Mouse (Mus musculus): ENCODE results near the gene Gsap. TPM values are rescaled to one million over a fixed set of nuclear protein-coding genes. Genes with fewer than 3 reads are reported as not detected.
"Not testable (repeated sequence)": the region's sequence is repeated elsewhere in the genome, so short reads cannot be mapped to it uniquely, and the experiment has no call there.

Gsap gene
- polyA plus RNA-seq, 1 experiment from 2014 or later, result 3.8 TPM

DNA sequence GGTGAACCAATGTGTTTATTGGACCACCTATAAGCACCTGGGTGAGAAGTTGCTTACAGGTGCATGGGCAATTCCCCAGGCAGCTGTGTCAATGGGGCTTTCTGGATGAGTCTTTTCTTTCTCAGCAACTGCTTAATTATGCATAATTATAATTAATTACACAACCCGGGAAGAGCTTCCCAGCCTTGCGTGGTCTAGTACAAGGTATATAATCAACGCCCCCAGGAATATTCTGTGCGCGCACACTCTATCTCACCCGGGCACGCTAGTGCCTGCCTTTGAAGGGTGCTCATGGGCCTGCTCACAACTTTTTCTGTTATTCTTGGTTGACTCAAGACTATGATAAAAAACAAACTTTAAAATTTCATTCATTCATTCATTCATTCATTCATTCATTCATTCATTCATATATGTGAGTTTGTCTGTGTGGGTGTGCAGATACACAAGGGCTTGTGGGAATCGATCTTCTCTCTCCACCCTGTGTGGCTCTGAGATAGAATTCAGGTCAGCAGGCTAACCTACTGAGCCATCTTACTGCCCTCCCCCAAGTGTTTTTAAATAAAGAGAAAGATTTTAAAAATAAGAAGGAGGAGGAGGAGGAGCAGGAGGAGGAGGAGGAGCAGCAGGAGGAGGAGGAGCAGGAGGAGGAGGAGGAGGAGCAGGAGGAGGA lies 78.4 kb downstream of the Gsap start:
- WGBS, result 86% methylated on average over 8 of the region's 8 CpGs
- Histone ChIP-seq H3K36me3 (no peaks in the 10 kb centered on the region), H3K4me2 (replicated peaks) (no peak overlapping the region), H3K27ac (no peak overlapping the region), H3K9me3 (no peaks in the 10 kb centered on the region), H3K27me3 (no peaks in the 10 kb centered on the region), H3K4me3 (no peak overlapping the region), H3K9ac (no peak overlapping the region), H3K4me1 (peaks cover 27% of the 10 kb centered on the region)
- ATAC-seq (ENCODE audit: low FRiP score, low read depth), result no peak

DNA sequence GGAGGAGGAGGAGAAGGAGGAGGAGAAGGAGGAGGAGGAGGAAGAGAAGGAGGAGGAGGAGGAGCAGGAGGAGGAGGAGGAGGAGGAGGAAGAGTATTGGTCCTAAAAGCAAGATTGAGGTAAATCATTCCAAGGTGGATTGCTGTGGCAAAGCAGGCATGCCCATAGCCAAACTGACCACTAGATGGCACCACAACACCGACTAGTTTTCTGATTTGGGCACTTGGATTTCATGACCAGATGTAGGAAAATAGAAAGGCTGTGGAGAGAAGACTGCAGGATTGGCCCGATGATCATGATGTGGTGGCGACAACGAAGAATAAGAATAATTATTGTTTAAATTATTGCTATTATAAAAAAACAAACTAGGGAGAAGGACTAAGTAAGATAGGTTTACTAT lies 79.0 kb downstream of the Gsap start:
- no peak for ATAC-seq (ENCODE audit: low FRiP score, low read depth)
- 23% methylated on average over 4 of the region's 4 CpGs for WGBS
- H3K27ac ChIP-seq, result no peak overlapping the region
- H3K36me3 ChIP-seq, result no peaks in the 10 kb centered on the region
- no peaks in the 10 kb centered on the region for H3K9me3 ChIP-seq
- H3K4me3 ChIP-seq, result no peak overlapping the region
- H3K27me3 ChIP-seq, result no peaks in the 10 kb centered on the region
- no peak overlapping the region for H3K4me2 ChIP-seq (replicated peaks)
- no peak overlapping the region for H3K9ac ChIP-seq
- peaks cover 27% of the 10 kb centered on the region for H3K4me1 ChIP-seq

DNA sequence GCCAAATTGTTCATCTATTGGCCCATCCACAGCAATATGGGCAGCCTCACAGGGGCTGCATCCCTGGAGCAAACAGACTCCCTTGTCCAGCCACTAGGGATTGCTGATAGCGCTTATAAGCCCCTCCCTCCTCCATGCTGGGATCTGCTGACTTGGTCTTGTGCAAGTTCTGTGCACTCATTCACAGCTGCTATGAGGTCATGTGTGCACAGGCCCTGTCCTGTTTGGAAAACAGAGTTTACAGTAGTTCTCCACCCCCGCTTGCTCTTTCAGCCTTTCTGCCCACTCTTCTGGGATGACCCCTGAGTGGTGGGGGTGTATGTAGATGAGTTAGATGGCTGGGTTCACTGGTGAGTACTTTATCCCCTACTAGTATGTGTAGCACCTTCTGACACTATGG lies 81.0 kb downstream of the Gsap start:
- ATAC-seq (ENCODE audit: low FRiP score, low read depth), result 0 out of 2 replicates have a peak, but pooled peaks have one; percentile 34
- H3K4me2 ChIP-seq (replicated peaks), result no peak overlapping the region
- H3K27ac ChIP-seq, result no peak overlapping the region
- no peaks in the 10 kb centered on the region for H3K27me3 ChIP-seq
- no peak overlapping the region for H3K4me3 ChIP-seq
- no peaks in the 10 kb centered on the region for H3K36me3 ChIP-seq
- H3K9me3 ChIP-seq, result no peaks in the 10 kb centered on the region
- 76% methylated on average over 2 of the region's 2 CpGs for WGBS
- H3K4me1 ChIP-seq, result peaks cover 11% of the 10 kb centered on the region
- H3K9ac ChIP-seq, result no peak overlapping the region

DNA sequence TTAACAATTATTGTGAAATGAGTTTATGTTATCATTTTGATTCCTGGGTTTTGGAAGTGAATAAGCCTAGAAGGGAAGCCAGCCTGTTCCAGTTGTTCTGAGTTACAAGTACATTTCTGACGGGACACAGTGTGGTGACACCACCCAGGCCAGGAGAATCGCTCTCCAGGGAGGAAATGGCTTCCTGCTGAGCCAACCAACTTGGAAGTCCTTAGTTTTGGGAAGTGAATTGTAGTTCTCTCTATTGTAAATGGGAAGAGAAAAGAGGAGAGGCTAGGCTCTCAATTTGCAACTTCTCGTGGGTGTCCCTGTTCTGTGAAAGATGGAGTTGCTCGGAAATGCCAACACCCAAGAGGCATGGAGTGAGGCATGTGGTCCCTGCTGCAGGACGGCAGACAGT lies 83.4 kb downstream of the Gsap start:
- WGBS, result 69% methylated on average over 5 of the region's 5 CpGs
- no peak for ATAC-seq (ENCODE audit: low FRiP score, low read depth)

DNA sequence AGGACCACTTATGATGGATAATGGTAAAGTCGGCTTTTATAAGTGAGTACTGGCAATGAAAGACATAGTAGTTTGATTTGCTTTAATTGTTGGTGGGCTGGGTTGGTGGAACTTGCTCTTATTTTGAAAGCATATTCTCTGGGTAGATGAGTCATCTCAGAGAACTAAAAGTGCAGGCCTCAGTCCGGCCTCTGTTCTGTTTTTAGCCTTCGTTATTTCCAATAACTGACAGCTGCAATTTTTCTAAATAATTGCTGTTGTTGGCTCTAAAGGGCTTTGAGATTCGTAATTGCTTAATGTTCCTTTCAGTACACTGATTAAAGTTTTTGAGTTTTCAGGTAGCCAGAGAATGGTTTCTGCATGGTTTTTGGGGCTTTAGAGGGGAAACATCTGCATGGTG lies 84.7 kb downstream of the Gsap start:
- H3K36me3 ChIP-seq, result no peaks in the 10 kb centered on the region
- H3K4me3 ChIP-seq, result no peak overlapping the region
- no peaks in the 10 kb centered on the region for H3K27me3 ChIP-seq
- WGBS, result 55% methylated on average over 4 of the region's 4 CpGs
- no peak for ATAC-seq (ENCODE audit: low FRiP score, low read depth)
- H3K9me3 ChIP-seq, result no peaks in the 10 kb centered on the region
- H3K4me2 ChIP-seq (replicated peaks), result no peak overlapping the region
- H3K27ac ChIP-seq, result no peak overlapping the region
- H3K4me1 ChIP-seq, result 0 out of 2 replicates have a peak, but pooled peaks cover 3% of the 10 kb centered on the region
- H3K9ac ChIP-seq, result no peak overlapping the region

More for the DNA sequence above, 83.4 kb downstream of the Gsap start:
- Histone ChIP-seq H3K9me3 (no peaks in the 10 kb centered on the region), H3K27ac (no peak overlapping the region), H3K27me3 (no peaks in the 10 kb centered on the region), H3K4me1 (0 out of 2 replicates have a peak, but pooled peaks cover 3% of the 10 kb centered on the region), H3K4me3 (no peak overlapping the region), H3K36me3 (no peaks in the 10 kb centered on the region), H3K4me2 (replicated peaks) (no peak overlapping the region), H3K9ac (no peak overlapping the region)

DNA sequence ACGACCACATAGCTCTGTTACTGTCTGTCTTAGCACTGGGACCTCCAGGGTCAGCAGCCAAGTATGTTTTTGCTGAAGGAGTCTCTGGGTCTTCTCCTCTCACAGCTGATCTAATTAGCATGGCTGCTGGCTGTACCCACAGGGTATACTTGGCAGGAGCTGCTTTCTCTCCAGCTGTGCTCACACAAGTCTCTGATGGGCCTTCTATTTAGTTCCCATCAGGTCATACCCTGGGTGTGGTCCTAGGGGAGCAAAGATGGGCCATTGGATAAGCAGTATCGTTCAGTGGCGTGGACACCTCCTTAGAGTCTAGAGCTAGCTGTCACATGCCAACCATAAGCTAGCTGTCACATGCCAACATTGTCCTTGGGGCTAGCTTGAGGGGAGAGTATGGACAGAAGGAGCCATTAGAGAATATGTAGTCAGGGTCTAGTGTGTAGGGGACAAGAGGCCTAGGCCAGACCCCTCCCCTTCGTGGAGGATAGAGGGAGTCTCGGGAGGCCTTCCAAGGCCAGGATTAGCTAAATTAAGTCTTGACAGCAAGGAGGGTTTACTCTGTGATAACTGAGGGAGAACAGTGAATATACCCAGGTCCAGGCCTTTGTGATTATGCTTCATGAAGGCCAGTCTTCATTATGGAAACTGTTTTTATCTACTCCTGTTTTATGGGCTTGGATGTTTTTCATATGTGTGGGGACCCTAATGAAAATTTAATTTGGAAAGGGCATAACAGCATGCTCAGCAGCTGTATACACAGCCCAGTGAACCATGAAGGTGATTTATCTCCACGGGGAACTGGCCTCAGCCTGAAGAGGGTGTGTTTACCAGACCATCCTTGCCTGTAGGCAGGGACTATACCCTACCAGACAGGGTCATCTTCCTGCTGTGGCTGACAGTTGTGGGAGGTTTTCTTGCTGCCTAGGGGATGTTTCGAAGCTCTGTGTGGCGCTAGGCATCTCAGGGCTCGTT lies 85.6 kb downstream of the Gsap start:
- H3K27me3 ChIP-seq, result no peaks in the 10 kb centered on the region
- no peak for ATAC-seq (ENCODE audit: low FRiP score, low read depth)
- H3K27ac ChIP-seq, result no peak overlapping the region
- H3K36me3 ChIP-seq, result no peaks in the 10 kb centered on the region
- whole genome bisulfite sequencing, result 54% methylated on average over 9 of the region's 9 CpGs
- no peak overlapping the region for H3K4me2 ChIP-seq (replicated peaks)
- H3K9ac ChIP-seq, result no peak overlapping the region
- no peak overlapping the region for H3K4me3 ChIP-seq
- 0 out of 2 replicates have a peak, but pooled peaks cover 3% of the 10 kb centered on the region for H3K4me1 ChIP-seq
- H3K9me3 ChIP-seq, result no peaks in the 10 kb centered on the region

DNA sequence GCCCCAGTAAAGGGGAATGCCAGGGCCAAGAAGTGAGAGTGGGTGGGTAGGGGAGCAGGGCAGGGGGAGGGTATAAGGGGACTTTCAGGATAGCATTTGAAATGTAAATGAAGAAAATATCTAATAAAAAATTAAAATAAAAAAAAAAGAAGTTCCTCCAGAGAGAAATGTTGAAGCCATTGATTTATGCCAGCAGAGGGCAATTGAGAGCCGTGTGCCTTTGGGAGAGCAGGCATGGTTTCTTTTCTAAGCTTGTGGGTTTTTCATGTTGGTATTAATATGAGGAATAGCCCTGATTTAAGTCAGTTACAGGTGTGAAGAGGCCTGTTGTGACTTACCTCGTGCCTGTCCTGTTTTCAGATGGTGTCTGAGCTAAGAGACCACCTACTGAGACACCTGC lies 91.6 kb downstream of the Gsap start:
- H3K4me1 ChIP-seq; ATAC-seq (ENCODE audit: low FRiP score, low read depth); H3K27me3 ChIP-seq; H3K36me3 ChIP-seq; H3K9me3 ChIP-seq; H3K27ac ChIP-seq; H3K4me2 ChIP-seq (replicated peaks); H3K9ac ChIP-seq; H3K4me3 ChIP-seq: not testable (repeated sequence)
- WGBS, result 53% methylated on average over 2 of the region's 2 CpGs

DNA sequence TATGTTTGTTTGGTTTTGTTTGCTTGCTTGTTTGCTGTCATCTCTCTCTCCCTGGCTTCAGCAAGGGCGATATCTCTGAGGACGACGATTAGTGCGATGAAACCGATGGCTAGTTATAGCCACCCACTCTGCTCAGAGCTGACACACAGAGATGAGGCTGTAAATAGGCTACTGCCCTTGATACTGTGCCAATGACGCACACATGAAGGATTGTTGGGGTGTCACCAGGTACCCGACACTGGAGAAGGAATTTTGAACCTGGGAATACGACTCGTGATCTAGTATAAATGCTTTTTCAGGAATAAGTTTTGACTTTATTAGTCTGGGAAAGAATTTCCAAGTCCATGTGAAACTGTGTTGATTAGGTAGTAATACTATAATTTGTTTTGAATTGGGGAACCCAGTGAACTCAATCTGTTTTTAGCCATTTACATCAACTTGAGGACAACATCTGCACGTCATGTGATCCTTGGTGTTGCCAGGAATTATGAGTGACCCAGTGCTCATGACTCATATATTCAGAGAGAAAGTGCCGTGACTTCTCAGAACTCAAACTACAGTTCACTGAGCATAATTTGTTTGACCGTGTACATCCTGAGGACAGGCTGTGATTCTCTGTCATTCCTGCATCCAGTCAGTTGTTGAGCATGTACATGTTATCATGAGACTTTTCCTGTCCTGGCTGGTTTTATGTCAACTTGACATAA lies 97.5 kb downstream of the Gsap start:
- H3K36me3 ChIP-seq, result no peaks in the 10 kb centered on the region
- no peak for ATAC-seq (ENCODE audit: low FRiP score, low read depth)
- H3K4me3 ChIP-seq, result no peak overlapping the region
- H3K4me1 ChIP-seq, result no peaks in the 10 kb centered on the region
- WGBS, result 87% methylated on average over 12 of the region's 12 CpGs
- no peak overlapping the region for H3K4me2 ChIP-seq (replicated peaks)
- no peak overlapping the region for H3K9ac ChIP-seq
- no peaks in the 10 kb centered on the region for H3K9me3 ChIP-seq
- H3K27me3 ChIP-seq, result no peaks in the 10 kb centered on the region
- H3K27ac ChIP-seq, result no peak overlapping the region

DNA sequence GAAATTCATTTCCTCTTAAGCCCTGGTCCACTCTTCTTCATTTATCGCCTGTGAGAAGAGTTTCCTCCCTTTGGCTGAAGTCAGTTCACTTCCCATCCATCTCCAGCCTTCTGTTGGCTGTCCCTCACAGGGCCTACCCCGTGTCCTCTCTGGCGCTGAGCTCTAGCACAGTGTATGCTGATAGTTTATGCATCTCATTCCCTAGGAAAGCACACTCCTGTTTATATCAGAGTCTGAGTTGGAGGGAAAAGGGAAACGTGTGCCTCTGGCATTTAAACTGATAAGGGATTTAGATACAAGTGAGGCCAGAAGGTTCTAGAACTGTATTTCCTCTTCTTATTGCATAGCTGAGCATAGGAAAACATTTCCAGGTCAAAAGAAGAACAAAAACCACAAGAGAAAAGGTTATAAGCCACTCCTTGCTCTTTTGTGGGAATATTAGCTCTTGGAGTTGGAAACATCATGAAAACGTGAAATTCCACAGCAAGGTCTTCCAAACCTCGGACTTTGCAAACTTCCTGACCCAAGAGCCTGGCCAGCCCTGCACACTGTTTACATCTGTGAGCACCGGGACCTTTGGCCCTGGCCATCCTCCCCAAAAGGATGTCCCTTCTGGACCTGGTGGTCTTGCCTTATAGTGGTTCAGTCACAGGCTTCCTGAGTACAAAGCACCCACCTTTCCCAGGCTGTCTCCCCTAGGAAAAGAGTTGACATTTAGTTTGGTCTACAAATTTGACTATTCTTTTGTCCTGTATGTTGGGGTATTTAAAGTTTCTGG lies 102.8 kb downstream of the Gsap start:
- H3K4me1 ChIP-seq, result no peaks in the 10 kb centered on the region
- no peak overlapping the region for H3K4me3 ChIP-seq
- no peak for ATAC-seq (ENCODE audit: low FRiP score, low read depth)
- H3K36me3 ChIP-seq, result no peaks in the 10 kb centered on the region
- WGBS, result 77% methylated on average over 7 of the region's 7 CpGs
- no peaks in the 10 kb centered on the region for H3K9me3 ChIP-seq
- no peaks in the 10 kb centered on the region for H3K27me3 ChIP-seq
- no peak overlapping the region for H3K27ac ChIP-seq
- H3K4me2 ChIP-seq (replicated peaks), result no peak overlapping the region
- no peak overlapping the region for H3K9ac ChIP-seq

DNA sequence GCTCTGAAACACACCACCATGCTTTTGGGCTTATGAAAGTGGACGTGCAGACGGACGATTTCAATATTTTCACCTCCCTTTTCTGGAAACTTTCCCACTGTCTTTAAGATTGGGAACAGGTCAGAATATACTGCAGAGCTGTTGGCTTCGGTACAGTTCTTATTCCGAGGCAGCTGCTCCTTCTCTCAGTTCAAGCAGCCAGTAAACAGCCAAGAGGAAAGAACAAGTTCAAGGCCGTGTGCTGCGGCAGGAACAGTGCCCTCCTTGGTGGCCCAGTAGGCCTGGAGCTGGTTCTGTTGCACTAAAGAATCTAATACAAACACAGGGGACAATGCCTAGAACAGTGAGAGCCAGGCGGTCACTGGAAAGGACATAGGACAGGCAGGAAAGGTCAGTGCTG lies 104.5 kb downstream of the Gsap start:
- Histone ChIP-seq H3K36me3 (no peaks in the 10 kb centered on the region), H3K4me1 (no peaks in the 10 kb centered on the region), H3K4me2 (replicated peaks) (no peak overlapping the region), H3K9ac (no peak overlapping the region), H3K4me3 (no peak overlapping the region), H3K9me3 (no peaks in the 10 kb centered on the region), H3K27ac (no peak overlapping the region), H3K27me3 (no peaks in the 10 kb centered on the region)
- WGBS, result 89% methylated on average over 8 of the region's 8 CpGs
- no peak for ATAC-seq (ENCODE audit: low FRiP score, low read depth)

DNA sequence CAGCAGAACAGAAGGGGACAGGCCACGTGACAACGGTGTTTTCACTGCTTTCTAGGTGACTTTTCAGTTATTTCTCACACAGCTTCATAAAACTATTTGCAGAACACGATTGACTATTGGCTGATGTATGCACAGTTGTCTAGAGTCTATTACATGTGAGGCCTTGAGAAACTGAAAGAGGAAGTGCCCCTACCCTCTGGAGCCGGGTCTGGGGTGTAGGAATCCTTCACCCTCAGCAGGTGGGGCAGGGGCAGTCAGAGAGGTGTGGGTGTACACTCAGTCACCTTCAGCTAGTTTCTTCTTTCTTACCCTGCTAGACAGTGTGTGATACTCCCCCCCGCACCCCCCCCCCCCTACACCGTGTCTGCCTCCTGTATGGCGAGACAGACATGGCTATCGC lies 109.6 kb downstream of the Gsap start:
- Histone ChIP-seq H3K9ac (no peak overlapping the region), H3K36me3 (no peaks in the 10 kb centered on the region), H3K4me3 (no peak overlapping the region), H3K27ac (no peak overlapping the region), H3K4me1 (peaks cover 6% of the 10 kb centered on the region), H3K4me2 (replicated peaks) (no peak overlapping the region), H3K9me3 (no peaks in the 10 kb centered on the region), H3K27me3 (no peaks in the 10 kb centered on the region)
- 85% methylated on average over 8 of the region's 8 CpGs for WGBS
- ATAC-seq (ENCODE audit: low FRiP score, low read depth), result no peak
